Mouse (Mus musculus): Measurements from ENCODE around the gene Nup214. TPM values are rescaled to one million over a fixed set of nuclear protein-coding genes. Genes with fewer than 3 reads are reported as not detected.

Gene Nup214
- polyA plus RNA-seq, 1 experiment from 2014 or later, result 76.0 TPM

DNA sequence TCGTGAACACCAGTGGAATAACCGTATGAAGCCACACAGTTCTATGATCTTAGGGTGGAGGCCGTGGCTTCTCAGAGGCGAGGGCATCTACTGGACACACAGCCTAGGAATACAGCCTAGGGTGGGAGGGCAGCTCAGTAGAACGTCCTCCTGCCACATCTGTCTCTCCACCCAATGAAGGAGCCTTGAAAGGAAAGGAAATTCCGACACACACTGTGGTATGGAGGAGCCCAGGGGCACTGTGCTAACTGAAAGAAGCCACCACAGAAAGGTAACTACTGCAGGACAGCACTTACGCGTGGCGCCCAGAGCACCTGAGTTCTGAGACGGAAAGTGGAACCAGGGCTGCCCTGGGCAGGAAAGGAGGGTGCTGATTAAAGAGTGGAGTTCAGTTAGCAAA lies 96.5 kb downstream of the Nup214 start:
- WGBS, result 93% methylated on average over 10 of the region's 10 CpGs
- no peak overlapping the region for H3K27ac ChIP-seq (ENCODE audit: low read depth, low read length)
- H3K4me3 ChIP-seq (ENCODE audit: low read depth, low read length), result no peak overlapping the region
- H3K9ac ChIP-seq (ENCODE audit: low read length), result no peak overlapping the region
- ATAC-seq (replicated peaks; ENCODE audit: low FRiP score), result no peak
- no peak overlapping the region for H3K4me2 ChIP-seq (ENCODE audit: low read depth, low read length, severe bottlenecking)
- H3K4me1 ChIP-seq (replicated peaks; ENCODE audit: control insufficient read depth, insufficient read depth, low read length), result no peaks in the 10 kb centered on the region; the same call in 1 of the 2 replicates
- H3K9me3 ChIP-seq (ENCODE audit: control insufficient read depth, low read length), result no peaks in the 10 kb centered on the region
- H3K36me3 ChIP-seq (ENCODE audit: control insufficient read depth, insufficient read depth, low read length), result no peaks in the 10 kb centered on the region
- DNase-seq (ENCODE audit: low spot score), result no peak
- H3K27me3 ChIP-seq (ENCODE audit: control insufficient read depth, insufficient read depth, low read length), result no peaks in the 10 kb centered on the region

DNA sequence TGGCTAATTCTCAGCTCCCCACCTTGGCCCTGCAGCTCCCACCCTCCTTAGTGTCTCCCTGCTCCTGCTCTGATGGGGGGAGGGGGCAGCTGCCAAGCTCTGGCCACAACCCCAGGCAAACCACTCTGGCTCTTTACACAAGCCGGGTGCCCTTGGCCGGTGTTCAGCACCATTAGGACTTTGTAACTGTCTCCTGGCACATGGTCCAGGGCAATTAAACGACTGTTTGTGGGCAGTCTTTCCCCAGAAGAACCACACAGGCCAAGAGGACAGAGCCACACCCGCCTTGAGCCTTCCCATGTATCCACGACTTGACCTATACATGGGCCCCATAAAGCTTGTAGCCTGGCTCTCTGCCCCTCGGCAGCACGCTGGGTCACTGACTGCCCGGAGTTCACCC lies 100.2 kb downstream of the Nup214 start:
- no peak overlapping the region for H3K4me2 ChIP-seq (ENCODE audit: low read depth, low read length, severe bottlenecking)
- ATAC-seq (replicated peaks; ENCODE audit: low FRiP score) (no peak), DNase-seq (ENCODE audit: low spot score) (no peak)
- no peaks in the 10 kb centered on the region for H3K36me3 ChIP-seq (ENCODE audit: control insufficient read depth, insufficient read depth, low read length)
- H3K4me3 ChIP-seq (ENCODE audit: low read depth, low read length), result no peak overlapping the region
- no peak overlapping the region for H3K9ac ChIP-seq (ENCODE audit: low read length)
- no peak overlapping the region for H3K27ac ChIP-seq (ENCODE audit: low read depth, low read length)
- H3K27me3 ChIP-seq (ENCODE audit: control insufficient read depth, insufficient read depth, low read length), result no peaks in the 10 kb centered on the region
- 72% methylated on average over 8 of the region's 8 CpGs for WGBS
- no peaks in the 10 kb centered on the region for H3K4me1 ChIP-seq (replicated peaks; ENCODE audit: control insufficient read depth, insufficient read depth, low read length)
- H3K9me3 ChIP-seq (ENCODE audit: control insufficient read depth, low read length), result no peaks in the 10 kb centered on the region

DNA sequence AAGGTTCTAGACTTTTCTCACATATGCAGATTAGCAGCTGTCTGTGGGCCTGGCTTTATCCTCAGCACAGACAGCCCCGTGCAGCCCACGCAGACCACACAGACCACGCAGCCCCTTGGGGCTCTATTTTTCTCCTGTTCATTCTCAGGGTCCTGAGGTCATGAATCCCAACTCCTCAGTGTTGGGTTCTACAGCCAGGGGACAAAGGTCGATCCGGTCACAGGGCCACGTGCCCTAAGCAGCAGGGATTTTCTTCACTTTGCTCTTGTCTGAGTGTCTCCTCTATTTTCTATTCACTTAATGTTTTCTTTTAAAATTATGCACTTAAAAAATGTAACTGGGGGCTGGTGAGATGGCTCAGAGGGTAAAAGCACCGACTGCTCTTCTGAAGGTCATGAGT lies 101.1 kb downstream of the Nup214 start:
- H3K4me1 ChIP-seq (replicated peaks; ENCODE audit: control insufficient read depth, insufficient read depth, low read length), result no peaks in the 10 kb centered on the region
- H3K27me3 ChIP-seq (ENCODE audit: control insufficient read depth, insufficient read depth, low read length), result no peaks in the 10 kb centered on the region
- H3K36me3 ChIP-seq (ENCODE audit: control insufficient read depth, insufficient read depth, low read length), result no peaks in the 10 kb centered on the region
- DNase-seq (ENCODE audit: low spot score) (no peak), ATAC-seq (replicated peaks; ENCODE audit: low FRiP score) (no peak)
- no peak overlapping the region for H3K4me3 ChIP-seq (ENCODE audit: low read depth, low read length)
- H3K9ac ChIP-seq (ENCODE audit: low read length), result no peak overlapping the region
- H3K4me2 ChIP-seq (ENCODE audit: low read depth, low read length, severe bottlenecking), result no peak overlapping the region
- no peaks in the 10 kb centered on the region for H3K9me3 ChIP-seq (ENCODE audit: control insufficient read depth, low read length)
- H3K27ac ChIP-seq (ENCODE audit: low read depth, low read length), result no peak overlapping the region
- WGBS, result 67% methylated on average over 7 of the region's 7 CpGs

DNA sequence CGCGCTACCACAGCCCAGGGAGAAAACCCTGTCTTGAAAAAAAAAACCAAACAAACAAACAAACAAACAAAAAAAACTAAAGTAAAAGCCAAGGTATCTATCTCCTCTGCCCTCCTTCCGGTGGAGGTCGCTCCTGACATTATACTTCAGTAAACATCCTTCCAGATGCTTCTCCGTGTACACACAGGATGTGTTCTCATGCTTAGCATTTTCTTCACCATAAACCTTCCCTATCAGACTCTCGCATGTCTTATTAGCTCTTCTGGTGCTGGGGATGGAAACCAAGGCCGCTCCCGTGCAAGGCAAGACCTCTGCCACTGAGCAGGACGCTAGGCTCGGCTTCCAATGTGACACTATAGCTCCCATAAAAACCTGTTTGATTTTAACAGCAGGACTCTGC lies 103.5 kb downstream of the Nup214 start:
- DNase-seq (ENCODE audit: low spot score) (no peak), ATAC-seq (replicated peaks; ENCODE audit: low FRiP score) (no peak)
- Histone ChIP-seq H3K4me3 (ENCODE audit: low read depth, low read length) (no peak overlapping the region), H3K27ac (ENCODE audit: low read depth, low read length) (no peak overlapping the region), H3K4me2 (ENCODE audit: low read depth, low read length, severe bottlenecking) (no peak overlapping the region), H3K36me3 (ENCODE audit: control insufficient read depth, insufficient read depth, low read length) (no peaks in the 10 kb centered on the region), H3K4me1 (replicated peaks; ENCODE audit: control insufficient read depth, insufficient read depth, low read length) (no peaks in the 10 kb centered on the region), H3K9me3 (ENCODE audit: control insufficient read depth, low read length) (no peaks in the 10 kb centered on the region), H3K27me3 (ENCODE audit: control insufficient read depth, insufficient read depth, low read length) (peaks cover 13% of the 10 kb centered on the region), H3K9ac (ENCODE audit: low read length) (no peak overlapping the region)
- 90% methylated on average over 10 of the region's 10 CpGs for WGBS

DNA sequence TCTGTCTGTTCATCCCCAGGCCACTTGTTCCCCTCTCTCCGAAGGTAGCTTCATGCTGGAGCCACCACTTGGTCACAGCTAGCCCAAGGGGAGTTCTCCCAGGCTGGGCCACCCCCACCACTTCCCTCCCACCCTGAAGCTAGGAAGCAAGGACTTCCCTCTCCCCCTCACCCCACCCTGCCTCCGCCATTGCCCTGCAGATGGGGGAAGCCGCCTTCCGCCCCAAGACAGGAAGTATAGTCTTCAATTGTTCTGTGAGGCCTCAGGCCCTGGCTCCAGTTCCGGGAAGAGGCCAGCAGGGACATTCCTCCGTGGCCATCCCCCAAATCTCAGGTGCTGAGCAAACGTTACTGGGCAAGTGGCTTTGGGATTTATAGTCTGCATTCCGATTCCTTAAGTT lies 104.3 kb downstream of the Nup214 start:
- Histone ChIP-seq H3K4me3 (ENCODE audit: low read depth, low read length) (no peak overlapping the region), H3K4me2 (ENCODE audit: low read depth, low read length, severe bottlenecking) (no peak overlapping the region), H3K4me1 (replicated peaks; ENCODE audit: control insufficient read depth, insufficient read depth, low read length) (peaks cover 6% of the 10 kb centered on the region; the same call in 1 of the 2 replicates), H3K27ac (ENCODE audit: low read depth, low read length) (no peak overlapping the region), H3K36me3 (ENCODE audit: control insufficient read depth, insufficient read depth, low read length) (no peaks in the 10 kb centered on the region), H3K9ac (ENCODE audit: low read length) (no peak overlapping the region), H3K27me3 (ENCODE audit: control insufficient read depth, insufficient read depth, low read length) (peaks cover 21% of the 10 kb centered on the region), H3K9me3 (ENCODE audit: control insufficient read depth, low read length) (no peaks in the 10 kb centered on the region)
- DNase-seq (ENCODE audit: low spot score), result no peak
- WGBS, result 62% methylated on average over 8 of the region's 8 CpGs
- no peak for ATAC-seq (replicated peaks; ENCODE audit: low FRiP score)

DNA sequence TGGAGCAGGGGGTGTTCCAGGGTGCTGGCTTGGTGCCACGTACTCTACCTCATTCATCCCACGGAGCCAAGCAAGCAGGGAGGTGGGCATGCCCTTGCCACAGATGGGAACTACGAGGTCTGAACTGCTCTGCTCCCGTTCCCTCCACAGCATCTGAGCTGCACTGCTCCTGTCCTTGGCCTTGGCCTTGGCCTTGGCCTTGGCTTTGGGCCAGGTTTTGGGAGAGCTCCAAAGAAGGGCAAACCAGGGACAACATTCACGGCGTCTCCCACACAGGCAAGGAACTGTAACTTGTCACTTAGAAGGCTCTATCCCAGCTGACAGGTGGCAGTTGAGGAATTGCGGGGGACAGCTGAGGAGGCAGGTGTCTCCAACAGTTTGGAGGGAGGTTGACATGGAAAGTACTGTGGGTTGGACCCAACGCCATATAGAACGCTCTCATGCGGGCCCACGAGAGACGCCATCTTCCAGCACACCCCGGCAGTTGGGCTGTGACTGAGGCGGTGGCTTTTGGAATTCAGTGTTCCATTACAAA lies 105.0 kb downstream of the Nup214 start:
- Histone ChIP-seq H3K4me3 (ENCODE audit: low read depth, low read length) (no peak overlapping the region), H3K4me1 (replicated peaks; ENCODE audit: control insufficient read depth, insufficient read depth, low read length) (peaks cover 13% of the 10 kb centered on the region), H3K36me3 (ENCODE audit: control insufficient read depth, insufficient read depth, low read length) (no peaks in the 10 kb centered on the region), H3K9me3 (ENCODE audit: control insufficient read depth, low read length) (no peaks in the 10 kb centered on the region), H3K27ac (ENCODE audit: low read depth, low read length) (no peak overlapping the region), H3K27me3 (ENCODE audit: control insufficient read depth, insufficient read depth, low read length) (peaks cover 28% of the 10 kb centered on the region), H3K4me2 (ENCODE audit: low read depth, low read length, severe bottlenecking) (no peak overlapping the region), H3K9ac (ENCODE audit: low read length) (no peak overlapping the region)
- 93% methylated on average over 14 of the region's 14 CpGs for WGBS
- ATAC-seq (replicated peaks; ENCODE audit: low FRiP score), result no peak
- no peak for DNase-seq (ENCODE audit: low spot score)

DNA sequence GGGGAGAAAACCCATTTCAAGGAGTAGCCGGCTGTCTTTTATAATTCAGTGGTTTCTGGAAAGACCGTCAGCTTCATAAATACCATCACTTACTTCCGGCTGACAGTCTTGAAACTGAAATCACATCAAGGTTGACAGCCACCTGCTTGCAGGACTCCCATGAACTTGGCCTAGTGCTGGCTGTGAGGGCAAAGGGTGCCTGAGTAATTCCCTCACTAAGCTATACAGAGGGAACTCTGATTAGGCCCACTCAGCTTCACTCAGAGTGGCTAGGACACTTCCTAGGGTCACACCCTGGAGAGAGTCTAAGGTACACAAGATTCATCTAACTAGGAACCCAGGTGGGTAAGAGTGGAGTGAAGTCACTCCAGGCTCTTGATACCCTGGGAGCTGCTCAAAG lies 106.4 kb downstream of the Nup214 start:
- WGBS, result 94% methylated on average over 3 of the region's 3 CpGs
- Histone ChIP-seq H3K27me3 (ENCODE audit: control insufficient read depth, insufficient read depth, low read length) (peaks cover 41% of the 10 kb centered on the region), H3K27ac (ENCODE audit: low read depth, low read length) (no peak overlapping the region), H3K36me3 (ENCODE audit: control insufficient read depth, insufficient read depth, low read length) (no peaks in the 10 kb centered on the region), H3K4me3 (ENCODE audit: low read depth, low read length) (no peak overlapping the region), H3K9ac (ENCODE audit: low read length) (no peak overlapping the region), H3K9me3 (ENCODE audit: control insufficient read depth, low read length) (no peaks in the 10 kb centered on the region), H3K4me1 (replicated peaks; ENCODE audit: control insufficient read depth, insufficient read depth, low read length) (peaks cover 16% of the 10 kb centered on the region), H3K4me2 (ENCODE audit: low read depth, low read length, severe bottlenecking) (no peak overlapping the region)
- no peak for DNase-seq (ENCODE audit: low spot score)
- no peak for ATAC-seq (replicated peaks; ENCODE audit: low FRiP score)

DNA sequence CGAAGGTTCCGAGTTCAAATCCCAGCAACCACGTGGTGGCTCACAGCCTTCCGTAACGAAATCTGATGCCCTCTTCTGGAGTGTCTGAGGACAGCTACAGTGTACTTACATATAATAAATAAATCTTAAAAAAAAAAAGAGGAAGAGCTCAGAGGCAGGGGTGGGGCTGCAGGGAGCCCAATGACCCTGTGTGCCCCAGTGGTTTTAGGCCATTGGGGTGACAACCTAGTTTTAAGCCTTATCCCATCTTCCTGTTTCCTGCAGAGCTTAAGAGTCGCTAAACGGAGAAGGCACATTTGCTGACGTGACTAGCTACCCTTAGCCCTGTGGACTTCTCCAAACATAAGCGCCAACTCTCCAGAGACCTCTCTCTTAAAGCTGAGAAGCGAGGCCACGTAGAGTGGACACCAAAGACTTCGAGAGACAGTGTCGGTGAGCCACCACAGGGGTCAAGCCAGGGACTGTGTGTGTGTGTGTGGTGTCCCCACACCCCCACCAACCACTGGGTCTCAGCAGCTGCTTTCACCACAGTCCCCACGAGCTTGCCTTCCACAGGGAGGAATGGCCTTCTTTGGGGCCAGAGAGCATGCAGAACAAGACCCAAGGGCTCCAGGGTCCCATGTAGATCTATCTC lies 107.2 kb downstream of the Nup214 start:
- DNase-seq (ENCODE audit: low spot score), result no peak
- no peak overlapping the region for H3K9ac ChIP-seq (ENCODE audit: low read length)
- no peaks in the 10 kb centered on the region for H3K36me3 ChIP-seq (ENCODE audit: control insufficient read depth, insufficient read depth, low read length)
- H3K9me3 ChIP-seq (ENCODE audit: control insufficient read depth, low read length), result no peaks in the 10 kb centered on the region
- no peak overlapping the region for H3K4me3 ChIP-seq (ENCODE audit: low read depth, low read length)
- no peak overlapping the region for H3K4me2 ChIP-seq (ENCODE audit: low read depth, low read length, severe bottlenecking)
- no peak overlapping the region for H3K27ac ChIP-seq (ENCODE audit: low read depth, low read length)
- ATAC-seq (replicated peaks; ENCODE audit: low FRiP score), result no peak
- H3K27me3 ChIP-seq (ENCODE audit: control insufficient read depth, insufficient read depth, low read length), result peaks cover 44% of the 10 kb centered on the region
- peaks cover 16% of the 10 kb centered on the region for H3K4me1 ChIP-seq (replicated peaks; ENCODE audit: control insufficient read depth, insufficient read depth, low read length)
- WGBS, result 83% methylated on average over 14 of the region's 14 CpGs

DNA sequence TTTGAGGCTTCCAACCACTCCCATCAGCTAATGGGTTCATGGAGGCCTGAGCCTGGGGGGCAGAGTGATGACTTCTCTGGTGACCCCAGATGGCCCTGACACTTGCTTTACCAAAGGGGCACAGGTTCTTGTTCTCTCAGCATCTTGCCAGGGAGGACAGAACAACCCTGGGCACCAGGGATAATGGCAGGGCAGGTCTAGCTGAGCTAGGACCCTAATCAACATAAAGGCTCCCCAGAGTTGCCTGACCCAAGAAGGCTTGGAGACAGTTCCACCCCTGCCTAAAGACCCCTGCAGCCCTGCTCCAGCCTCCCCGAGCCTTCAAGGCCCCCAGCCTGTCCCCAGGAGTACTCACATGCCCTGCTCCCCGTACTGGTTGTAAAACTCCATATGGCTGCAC lies 108.0 kb downstream of the Nup214 start:
- H3K4me1 ChIP-seq (replicated peaks; ENCODE audit: control insufficient read depth, insufficient read depth, low read length), result peaks cover 16% of the 10 kb centered on the region
- 51% methylated on average over 2 of the region's 2 CpGs for WGBS
- H3K27me3 ChIP-seq (ENCODE audit: control insufficient read depth, insufficient read depth, low read length), result peaks cover 49% of the 10 kb centered on the region
- DNase-seq (ENCODE audit: low spot score) (no peak), ATAC-seq (replicated peaks; ENCODE audit: low FRiP score) (no peak)
- H3K9me3 ChIP-seq (ENCODE audit: control insufficient read depth, low read length), result no peaks in the 10 kb centered on the region
- H3K27ac ChIP-seq (ENCODE audit: low read depth, low read length), result no peak overlapping the region
- peak overlapping the region; percentile 99; the same call in 1 of the 2 replicates for H3K4me2 ChIP-seq (ENCODE audit: low read depth, low read length, severe bottlenecking)
- H3K4me3 ChIP-seq (ENCODE audit: low read depth, low read length), result peak overlapping the region; percentile 16; the same call in 1 of the 2 replicates
- no peak overlapping the region for H3K9ac ChIP-seq (ENCODE audit: low read length)
- no peaks in the 10 kb centered on the region for H3K36me3 ChIP-seq (ENCODE audit: control insufficient read depth, insufficient read depth, low read length)
